Mouse (Mus musculus) lung, postnatal 14 days (tissue): ENCODE results near the gene Hist2h3c1.
"Not testable (repeated sequence)": the region's sequence is repeated elsewhere in the genome, so short reads cannot be mapped to it uniquely, and the experiment has no call there.

Experiments used
- DNase-seq: peaks from one replicate; pipeline ENCODE4 v3.0.0; 2021

Gene Hist2h3c1

DNA sequence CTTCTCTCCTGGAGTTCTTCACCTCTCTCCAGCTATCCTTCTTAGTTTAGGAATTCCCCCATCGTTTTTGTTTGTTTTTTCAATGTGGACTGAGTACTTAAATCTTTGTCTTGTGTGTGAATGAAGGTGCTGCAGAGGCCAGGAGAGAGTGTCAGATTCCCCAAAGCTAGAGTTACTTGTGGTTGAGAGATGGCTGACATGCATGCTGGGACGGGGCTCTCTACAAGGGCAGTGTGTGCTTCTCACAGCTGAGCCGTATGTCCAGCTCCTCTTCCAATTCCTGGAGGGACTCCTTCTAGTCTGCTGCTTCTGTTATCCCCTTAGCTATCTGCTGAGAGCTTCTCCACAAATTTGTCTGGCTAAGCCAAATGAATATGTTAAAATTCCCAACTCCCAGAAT, 10.6 kb upstream of the Hist2h3c1 start:
- DNase-seq, result no peak

DNA sequence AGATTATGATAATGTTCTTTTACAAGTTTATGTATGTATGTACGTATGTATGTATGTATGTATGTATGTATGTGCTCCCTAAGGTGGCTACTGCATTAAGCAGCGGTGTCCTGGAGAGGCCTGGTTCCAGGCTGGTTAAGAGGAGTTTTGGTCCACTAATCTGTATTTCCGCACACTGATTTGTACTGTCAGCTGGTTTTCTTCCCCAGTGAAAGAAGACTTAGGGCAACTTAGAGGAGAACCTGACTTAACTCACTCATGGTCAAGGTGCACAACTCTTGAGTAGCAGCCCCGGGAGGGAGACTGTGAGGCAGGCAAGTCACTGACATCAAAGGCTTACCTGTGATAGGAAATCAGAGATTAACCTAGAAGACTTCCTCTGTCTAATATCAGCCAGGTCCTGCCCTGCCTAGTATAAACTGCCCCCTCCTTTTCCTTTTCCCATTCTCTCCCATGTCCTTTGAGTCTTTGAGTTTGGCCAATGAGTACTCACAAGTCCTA, 9.6 kb upstream of the Hist2h3c1 start:
- no peak for DNase-seq

DNA sequence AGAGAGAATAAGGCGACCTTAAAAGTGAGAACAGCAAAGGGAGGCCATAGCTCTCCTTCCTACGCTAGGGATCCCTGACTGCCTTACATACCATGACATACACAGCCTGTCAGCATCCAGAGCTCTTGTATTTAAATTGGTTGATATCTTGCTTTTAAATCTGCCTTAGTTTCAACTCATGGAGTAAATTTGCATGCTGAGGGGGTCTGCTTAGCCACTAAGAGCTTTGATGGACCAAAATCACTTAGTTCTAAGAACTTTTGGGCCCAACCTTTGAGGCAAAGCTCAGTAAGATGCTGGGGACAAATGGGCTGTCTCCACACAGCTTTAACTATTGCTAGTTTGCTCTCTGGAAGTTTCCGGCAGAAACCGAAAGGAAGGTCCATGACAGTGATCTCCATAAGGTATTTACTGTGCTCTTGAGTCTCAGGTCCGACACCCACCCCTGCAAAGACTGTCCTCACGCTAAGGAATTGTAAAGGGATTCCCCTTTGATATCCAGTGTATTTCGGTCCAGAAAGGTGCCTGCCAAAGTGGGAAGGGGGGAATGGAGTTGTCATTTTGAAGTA, 9.1 kb upstream of the Hist2h3c1 start:
- no peak for DNase-seq

DNA sequence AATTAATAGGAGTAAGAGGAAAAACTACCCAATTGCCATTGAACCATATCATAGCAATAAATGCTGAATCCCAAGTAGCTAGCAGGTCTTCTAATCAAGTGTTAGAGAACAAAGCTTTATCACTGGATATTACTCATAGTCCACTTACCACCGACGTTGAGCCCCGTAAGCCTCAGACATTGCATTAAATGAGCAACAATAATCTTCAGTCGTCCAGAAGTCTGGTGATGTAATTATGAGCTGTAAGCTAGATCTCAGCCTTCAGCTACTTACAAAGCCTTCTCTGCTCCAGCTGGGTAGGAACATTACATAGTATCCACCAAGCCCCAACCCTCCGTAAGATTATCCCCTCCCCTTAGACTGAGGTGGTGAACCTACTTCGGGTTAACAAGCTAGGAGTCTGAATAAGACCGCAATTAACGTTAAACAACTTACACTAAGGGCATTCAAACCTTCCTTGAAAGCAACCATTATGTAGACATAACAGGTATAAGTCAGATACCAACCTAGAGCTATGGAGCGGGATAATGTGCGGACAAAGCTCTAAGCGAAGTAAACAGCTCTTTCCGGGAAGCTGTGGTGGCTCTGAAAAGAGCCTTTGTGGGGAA, 8.5 kb upstream of the Hist2h3c1 start:
- DNase-seq, result no peak

DNA sequence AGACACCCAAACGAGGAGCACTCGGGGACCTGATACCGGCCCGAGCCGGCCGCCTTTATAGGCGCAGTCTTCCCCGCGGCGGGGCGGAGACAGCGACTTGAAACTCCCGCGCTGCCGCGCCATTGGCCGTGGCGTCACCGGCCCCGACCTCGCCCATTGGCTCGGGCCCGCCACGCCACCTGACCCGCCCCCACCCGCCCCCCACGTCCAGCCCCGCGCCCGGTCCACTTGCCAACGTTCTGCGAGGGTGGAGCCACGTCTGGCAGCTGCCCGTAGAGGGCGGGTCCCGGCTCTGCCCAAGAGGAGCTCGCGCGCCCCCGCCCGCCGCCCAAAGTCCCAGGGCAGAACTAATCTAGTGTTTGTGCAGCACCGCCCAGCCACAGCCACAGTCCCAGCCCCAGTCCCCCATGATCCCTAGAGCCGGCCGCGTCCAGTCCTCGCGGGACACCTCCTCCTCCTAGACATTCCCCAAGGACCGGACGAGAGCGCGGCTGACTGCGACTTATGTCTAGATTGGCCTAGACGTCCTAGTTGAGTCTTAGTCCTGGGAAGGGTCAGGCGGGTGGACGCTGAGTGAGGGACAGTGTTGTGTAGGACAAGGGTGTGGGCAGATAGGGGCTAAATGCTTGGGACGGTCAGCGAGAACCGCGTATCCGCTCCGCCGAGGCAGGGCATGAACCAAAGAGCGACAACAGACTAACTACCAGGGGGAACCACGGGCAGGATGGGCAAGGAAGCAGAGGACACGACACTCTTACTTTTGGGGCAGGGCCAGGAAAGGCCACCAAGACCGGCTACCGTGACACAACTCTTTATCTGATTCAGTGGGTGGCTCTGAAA, 7.3 kb upstream of the Hist2h3c1 start, which contains the start of gene Hist2h3c2:
Hist2h3c2 (minus strand) TSS at position 174 of the 840 bp plus-strand sequence.
- not testable (repeated sequence) for DNase-seq

DNA sequence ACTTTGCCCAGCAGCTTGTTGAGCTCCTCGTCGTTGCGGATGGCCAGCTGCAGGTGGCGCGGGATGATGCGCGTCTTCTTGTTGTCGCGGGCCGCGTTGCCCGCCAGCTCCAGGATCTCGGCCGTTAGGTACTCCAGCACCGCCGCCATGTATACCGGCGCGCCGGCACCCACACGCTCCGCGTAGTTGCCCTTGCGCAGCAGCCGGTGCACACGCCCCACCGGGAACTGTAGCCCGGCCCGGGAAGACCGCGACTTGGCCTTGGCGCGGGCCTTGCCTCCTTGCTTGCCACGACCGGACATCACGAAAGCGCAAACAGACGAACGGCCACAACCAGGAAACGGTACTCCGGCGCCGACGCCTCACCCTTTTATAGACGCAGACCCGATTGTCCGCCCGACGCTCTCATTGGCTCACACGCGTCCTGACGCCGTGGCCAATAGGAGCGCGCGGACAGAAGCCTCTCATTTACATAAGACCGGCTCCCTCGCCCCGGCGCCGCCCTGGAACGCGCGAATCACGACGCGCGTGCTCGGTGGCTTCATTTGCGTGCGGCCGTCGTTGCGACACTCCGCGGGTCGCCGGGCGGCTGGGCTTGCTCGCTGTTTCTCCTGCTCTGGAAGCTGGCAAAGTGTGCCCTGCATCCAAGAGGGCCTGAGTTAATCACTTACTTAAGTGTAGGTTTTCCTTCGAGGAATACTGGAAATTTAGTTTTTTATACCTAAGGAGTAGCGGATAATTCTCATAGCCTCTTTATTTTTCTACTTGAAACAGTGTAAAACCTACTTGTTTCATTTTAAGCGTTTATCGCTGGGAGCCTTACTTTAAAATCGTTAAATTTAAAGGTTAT, 6.3 kb upstream of the Hist2h3c1 start, which contains the start of gene Hist2h2aa2:
Hist2h2aa2 (minus strand) TSS at position 328 of the 850 bp plus-strand sequence.
- peak; percentile 96 for DNase-seq

DNA sequence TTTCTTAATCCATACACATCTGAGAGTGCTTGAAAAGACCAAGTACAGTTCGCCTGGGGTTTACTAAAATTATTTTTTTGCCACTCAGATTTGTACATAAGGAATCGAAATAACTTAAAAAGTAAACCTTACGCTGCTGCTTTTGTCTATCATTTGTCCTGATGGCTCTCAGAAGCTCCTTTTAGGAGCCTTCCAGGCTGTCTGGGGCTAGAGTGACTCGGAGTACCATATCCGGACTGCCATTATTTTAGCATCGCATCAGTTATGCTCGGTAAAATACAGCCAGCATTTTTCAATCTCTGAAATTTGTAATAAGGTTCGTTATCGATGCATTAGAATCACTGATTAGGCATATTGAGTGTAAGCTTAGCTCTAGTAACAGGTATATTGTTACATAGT, 5.7 kb upstream of the Hist2h3c1 start:
- no peak for DNase-seq

DNA sequence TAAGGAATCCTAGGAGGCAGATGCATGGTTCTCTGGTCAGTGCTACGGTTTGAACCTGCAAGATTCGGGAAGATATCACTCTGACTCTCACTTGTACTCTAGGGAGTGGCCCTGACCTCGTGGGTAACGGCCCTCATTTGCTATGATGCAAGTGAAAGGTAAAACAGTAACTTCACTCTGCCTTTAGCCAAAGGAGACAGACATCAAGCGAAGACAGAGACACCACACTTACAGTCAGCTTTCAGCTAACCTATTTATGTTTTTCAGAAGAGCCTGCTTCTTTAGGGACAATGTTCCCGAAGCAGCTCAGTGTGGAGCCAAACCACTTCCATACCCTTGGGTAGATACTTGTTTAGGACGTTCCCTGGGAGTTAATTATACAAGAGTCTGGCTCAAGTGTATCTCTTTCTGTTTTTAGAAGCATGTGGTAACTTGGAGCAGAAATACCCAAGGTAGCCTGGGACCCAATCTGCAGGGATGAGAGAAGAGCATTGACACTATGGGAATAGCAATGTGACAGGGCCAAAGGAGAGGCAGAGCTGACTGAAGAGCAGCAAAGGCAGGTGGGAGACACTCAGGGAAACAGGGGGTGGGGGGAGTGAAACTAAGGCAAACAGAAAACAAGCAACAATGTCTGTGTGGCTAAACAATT, 2.4 kb upstream of the Hist2h3c1 start:
- no peak for DNase-seq

DNA sequence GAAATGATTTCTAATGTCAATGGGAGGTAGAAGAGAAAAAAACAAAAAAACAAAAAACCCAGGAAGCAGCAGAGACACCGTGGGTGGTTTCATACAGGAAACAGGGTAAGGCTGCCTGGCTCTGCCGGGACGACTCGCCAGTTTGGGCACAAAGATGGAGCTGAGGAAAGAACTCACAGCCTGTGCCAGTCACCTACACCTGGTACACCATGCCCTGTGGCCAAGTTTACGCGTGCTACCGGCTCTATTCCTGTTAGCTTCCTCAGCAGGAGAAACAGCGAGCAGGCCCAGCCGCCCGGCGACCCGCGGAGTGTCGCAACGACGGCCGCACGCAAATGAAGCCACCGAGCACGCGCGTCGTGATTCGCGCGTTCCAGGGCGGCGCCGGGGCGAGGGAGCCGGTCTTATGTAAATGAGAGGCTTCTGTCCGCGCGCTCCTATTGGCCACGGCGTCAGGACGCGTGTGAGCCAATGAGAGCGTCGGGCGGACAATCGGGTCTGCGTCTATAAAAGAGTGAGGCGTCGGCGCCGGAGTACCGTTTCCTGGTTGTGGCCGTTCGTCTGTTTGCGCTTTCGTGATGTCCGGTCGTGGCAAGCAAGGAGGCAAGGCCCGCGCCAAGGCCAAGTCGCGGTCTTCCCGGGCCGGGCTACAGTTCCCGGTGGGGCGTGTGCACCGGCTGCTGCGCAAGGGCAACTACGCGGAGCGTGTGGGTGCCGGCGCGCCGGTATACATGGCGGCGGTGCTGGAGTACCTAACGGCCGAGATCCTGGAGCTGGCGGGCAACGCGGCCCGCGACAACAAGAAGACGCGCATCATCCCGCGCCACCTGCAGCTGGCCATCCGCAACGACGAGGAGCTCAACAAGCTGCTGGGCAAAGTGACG, 1.2 kb upstream of the Hist2h3c1 start, which contains the start of gene Hist2h2aa1:
Hist2h2aa1 (plus strand) TSS at position 495 of the 884 bp plus-strand sequence.
- peak; percentile 81 for DNase-seq

DNA sequence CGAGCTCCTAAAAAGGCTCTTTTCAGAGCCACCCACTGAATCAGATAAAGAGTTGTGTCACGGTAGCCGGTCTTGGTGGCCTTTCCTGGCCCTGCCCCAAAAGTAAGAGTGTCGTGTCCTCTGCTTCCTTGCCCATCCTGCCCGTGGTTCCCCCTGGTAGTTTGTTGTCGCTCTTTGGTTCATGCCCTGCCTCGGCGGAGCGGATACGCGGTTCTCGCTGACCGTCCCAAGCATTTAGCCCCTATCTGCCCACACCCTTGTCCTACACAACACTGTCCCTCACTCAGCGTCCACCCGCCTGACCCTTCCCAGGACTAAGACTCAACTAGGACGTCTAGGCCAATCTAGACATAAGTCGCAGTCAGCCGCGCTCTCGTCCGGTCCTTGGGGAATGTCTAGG, 467 bp upstream of the Hist2h3c1 start:
- DNase-seq, result not testable (repeated sequence)

DNA sequence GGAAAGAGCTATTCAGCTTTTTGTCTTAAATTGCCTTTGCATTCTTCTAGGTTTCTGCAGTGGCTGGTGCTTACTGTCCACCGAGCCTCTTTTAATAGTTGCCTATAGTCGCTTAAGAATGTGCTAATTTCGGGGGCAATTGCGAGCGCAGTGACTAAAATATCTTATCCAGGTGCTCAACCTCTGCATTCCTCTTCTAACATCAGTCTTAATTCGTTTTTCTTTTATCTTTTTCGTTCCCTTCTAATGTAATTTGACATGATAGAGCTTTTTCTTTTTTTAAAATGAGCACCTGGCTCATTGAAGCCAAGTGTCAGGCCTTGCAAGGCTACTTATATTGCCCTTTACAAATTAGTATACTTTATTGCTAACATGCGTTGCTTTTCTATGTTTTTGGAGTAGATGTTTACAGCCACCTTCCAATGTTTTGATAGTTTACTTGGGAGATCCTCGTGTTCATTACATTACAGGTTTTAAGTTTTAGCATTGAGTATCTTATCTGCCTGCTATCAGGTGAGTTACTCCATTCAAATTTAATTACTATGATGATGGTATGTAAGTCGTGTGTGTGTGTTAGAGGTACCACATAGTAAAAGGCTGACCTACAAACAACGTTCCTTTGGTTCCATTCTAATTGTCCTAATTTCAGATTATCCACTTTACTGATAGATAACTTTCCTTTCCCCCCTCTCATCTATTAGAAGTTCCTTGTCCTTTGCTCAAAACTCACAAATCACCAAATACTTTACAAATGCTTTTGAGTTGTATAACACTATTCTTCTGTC, 1.1 kb downstream of the Hist2h3c1 start:
- no peak for DNase-seq

DNA sequence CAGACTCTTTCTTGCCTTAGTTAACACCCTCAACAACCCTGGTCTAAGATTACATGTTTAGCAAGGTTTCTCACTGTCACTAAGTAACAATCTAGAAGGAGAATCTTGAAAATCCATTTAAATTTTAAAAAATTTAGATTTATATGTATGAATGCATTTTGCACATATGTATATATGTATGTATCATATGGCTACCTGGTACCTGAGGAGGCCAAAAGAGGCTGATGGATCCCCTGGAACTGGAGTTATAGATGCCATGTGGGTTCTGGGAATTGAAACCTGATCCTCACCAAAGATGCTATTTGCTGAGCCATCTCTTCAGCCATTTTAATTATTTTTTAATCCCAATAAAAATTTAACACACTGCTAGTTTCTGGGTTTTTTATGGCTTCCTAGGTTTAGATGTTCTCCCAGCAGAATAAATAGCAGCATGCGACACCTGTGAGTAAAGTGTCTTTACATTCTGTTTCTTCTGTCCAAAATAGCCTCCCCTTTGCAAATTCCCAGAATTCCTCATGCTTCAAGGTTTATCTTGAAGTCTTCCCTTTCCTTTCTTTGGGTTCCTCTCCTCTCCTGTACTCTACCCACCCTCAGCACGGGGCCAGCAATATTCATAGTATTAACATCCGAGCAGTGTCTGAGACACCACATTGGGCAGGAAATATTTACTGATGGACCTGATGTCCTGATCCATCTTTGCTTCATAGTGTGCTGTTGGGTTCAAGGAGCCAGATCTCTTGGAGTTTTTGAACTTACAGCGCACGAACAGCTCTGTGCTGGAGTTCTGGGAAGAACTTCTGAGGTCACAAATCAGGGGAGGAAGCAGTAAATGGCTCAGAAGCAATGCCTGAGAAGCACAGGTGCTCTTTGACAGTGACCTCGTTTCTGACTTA, 1.9 kb downstream of the Hist2h3c1 start:
- no peak for DNase-seq

DNA sequence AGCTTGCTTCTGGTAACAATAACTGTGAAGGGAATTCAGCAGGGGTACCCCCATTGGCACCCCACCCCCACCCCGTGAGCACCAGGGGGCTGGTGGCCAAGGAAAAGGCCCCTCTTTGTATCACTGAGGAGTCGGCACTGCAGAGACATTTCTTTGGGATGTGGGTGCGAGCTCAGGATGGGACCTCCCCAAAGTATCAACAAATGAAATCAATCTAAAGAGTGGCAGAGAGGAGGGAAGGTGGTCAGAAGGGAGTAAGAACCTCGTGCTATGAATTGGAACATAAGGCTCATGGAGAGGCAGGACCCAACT, 2.5 kb downstream of the Hist2h3c1 start:
- DNase-seq, result no peak

DNA sequence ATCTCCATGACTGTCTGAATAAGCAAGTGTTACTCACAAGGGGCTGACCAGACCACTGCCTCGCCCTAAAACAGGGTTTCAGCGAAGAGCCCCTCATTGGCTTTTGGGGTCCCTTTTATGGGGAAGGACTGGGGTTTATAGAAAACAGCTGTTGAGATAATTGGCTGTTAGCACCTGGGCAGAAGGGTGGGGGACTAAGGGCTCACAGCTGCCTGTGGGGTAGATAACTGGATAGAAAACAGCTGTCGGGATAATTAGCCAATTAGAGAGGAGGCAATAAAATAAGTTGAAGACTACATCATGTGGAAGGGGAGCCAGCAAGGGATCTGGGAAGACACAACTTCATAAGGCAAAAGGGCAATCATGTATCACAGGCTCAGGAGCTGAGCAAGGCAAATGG, 4.4 kb downstream of the Hist2h3c1 start:
- DNase-seq, result no peak

DNA sequence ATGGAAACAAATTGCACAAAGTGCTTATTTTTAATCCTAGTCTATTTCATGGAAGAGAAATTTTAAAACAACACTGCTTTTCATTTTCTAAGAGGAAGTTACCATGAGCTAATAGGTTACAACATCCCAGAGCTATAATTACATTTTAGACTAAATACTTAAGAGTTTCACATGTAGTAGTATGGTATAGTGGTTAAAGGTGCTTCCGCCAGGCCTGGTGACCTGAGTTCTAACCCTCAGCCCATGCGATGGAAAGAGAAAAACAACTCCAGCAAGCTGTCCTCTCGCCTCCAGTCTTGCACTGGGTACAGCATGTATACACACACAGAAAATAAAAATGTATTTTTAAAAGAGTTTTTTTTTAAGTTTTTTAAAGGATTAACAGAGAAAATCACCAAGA, 5.3 kb downstream of the Hist2h3c1 start:
- DNase-seq, result no peak

DNA sequence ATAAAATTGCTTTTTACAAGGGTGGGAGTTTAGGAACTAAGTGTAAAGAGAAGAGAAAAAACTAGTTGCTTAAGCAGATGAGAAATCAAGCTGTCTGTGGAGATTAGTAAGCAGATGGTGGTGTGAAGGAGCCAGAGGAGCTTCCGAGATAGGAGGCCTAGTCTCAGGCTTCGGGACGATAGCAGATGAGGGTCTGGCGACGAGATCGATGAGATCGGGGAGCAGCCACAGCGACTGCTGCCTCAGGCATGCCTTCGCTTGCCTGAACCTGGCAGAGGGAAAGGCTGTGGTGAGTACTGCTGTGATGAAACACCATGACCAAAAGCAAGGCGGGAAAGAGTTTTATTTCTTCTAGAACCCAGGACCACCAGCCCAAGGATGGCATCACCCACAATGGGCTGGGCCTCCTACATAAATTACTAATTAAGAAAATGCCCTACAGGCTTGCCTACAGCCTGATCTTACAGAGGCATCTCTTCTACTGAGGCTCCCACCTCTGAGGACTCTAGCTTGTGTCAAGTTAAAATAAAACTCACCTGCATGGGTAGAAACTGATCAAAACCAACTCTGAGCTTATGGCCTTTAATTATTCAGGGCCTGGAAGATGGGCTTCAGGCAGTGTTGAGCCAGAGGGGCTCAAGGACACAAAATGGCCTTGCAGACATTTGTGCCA, 8.3 kb downstream of the Hist2h3c1 start:
- no peak for DNase-seq

DNA sequence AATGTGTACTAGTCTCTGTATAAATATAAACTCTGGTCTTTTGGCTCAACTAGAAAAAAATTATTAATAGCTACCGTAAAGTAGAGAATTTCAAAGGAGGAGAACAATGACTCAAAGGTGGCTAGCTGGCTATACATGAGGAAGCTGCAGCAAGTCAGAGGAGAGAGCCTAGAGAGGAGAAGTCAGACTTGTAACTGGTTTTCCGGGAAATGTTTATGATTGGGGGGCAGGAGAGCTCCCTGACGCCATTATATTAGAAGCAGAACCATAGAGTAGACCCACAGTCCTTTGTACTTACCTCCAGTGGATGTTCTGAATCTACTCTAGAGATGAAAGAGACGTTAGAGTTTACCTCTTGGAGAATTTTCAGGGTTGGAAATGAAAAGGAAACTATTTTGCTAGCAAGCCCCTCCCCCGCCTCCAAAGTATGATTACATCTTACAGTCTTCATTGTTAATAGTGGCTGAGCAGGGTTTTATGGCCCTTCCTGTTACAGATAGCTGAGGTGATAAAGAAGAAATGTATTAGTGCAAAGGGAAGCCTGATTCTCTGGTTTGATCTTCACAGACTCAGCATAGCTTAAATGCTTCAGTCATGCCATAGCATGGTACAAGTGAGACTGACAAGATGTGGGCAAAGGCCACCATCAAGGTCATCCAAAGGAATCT, 9.6 kb downstream of the Hist2h3c1 start:
- DNase-seq, result no peak

DNA sequence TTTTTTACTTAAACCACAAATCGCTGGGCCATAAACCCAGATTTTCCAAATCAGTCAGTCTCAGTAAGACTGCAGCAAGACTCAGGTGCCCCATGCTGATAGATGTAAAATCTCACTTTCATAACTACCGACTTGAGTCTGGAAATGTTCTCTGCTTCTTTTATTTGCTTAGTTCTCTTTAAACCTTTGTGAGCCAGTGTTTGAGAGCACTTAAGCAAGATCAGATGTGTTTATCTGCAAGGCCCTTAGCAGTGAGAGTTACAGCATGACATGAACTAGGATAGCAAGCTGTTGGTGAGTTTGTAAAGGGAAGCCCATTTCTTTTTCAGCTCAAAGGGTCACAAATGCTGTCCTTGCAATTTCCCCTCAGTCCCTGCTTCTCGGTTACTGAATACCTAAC, 10.7 kb downstream of the Hist2h3c1 start:
- DNase-seq, result no peak
